Mouse (Mus musculus) ES-E14 (cell line): ENCODE measurements around the gene Hes7.

Source experiments
- CHD2 ChIP-seq: IDR thresholded peaks from 2 replicates; pipeline ENCODE4 v1.6.1; 2014; ENCODE audit warnings: mild to moderate bottlenecking, low read depth, low read length, inconsistent platforms
- HCFC1 ChIP-seq: IDR thresholded peaks from 2 replicates; pipeline ENCODE4 v1.6.1; 2012; ENCODE audit warnings: low read length, inconsistent platforms, borderline replicate concordance; ENCODE audit not compliant: insufficient read depth
- MAFK ChIP-seq: IDR thresholded peaks from 2 replicates; pipeline ENCODE4 v1.6.1; 2014; ENCODE audit warnings: mild to moderate bottlenecking, low read depth, low read length, inconsistent platforms; ENCODE audit not compliant: insufficient read depth
- ZC3H11A ChIP-seq: IDR thresholded peaks from 2 replicates; pipeline ENCODE4 v1.6.1; 2012; ENCODE audit warnings: low read depth, mild to moderate bottlenecking, inconsistent platforms, low read length, borderline replicate concordance
- ZNF384 ChIP-seq: IDR thresholded peaks from 2 replicates; pipeline ENCODE4 v1.6.1; 2012; ENCODE audit warnings: low read depth, low read length, inconsistent platforms

DNA sequence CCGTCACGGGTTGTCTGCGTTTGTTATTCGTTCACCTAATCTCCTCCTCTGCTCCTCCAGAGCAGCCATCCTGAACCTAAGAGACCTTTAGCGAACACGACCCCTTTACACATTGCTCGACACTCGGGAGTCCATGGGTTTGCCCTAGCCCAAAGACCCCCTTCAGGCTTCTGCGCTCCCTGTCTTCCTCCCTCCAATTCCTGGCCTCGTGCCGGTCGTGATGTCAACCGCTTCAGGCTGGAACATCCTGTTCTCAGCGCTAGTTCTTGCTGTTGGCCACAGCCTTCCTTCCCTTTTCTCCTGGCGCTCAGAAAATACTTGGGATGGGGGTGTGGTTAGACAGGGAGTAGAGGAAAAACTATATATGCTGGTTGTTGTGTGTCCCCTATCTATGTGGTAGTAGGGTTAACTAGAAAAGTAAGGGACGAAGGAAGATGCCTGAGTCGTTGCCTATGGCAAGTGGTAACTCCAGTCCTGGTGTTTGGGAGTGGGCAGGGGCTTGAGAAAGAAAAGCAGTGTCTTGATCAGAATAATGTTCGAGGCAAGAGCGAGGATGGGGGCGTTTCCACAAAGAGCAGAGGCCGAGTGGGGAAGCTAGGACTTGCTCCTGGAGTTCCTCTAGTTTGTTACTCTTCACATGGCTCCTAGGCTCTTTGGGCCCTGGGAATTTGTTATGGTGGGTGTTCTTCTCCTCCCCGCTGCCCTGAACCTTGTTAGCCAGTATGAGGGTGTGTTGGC lies 20.9 kb upstream of the Hes7 start:
- TF ChIP-seq MAFK: no peak
- no peak for TF ChIP-seq HCFC1
- no peak for TF ChIP-seq ZC3H11A
- TF ChIP-seq CHD2: no peak
- no peak for TF ChIP-seq ZNF384
